Mouse (Mus musculus) ES-E14 (cell line): Measurements from ENCODE around the gene Hoxc5. TPM values are rescaled to one million over a fixed set of nuclear protein-coding genes. Genes with fewer than 3 reads are reported as not detected.

Experiments used
- DNase-seq: peaks from one replicate; pipeline ENCODE4 v3.0.0-alpha.2; 2013; ENCODE audit warnings: low read depth, low spot score
- H3K27ac ChIP-seq: 2 replicates; pipeline ENCODE4 v1.5.1; 2012; ENCODE audit warnings: low read depth, mild to moderate bottlenecking, low read length, moderate library complexity, mixed read lengths; ENCODE audit not compliant: poor library complexity, insufficient read depth, severe bottlenecking
- H3K36me3 ChIP-seq: 2 replicates; pipeline ENCODE4 v1.6.1; 2012; ENCODE audit warnings: mild to moderate bottlenecking, low read length, moderate library complexity, mixed read lengths; ENCODE audit not compliant: control insufficient read depth, poor library complexity, insufficient read depth, severe bottlenecking
- H3K4me1 ChIP-seq, 2 experiments: fragments of 150-350 bp in 1 of 2; sonication (generic) in 1 of 2; 2 replicates each; pipeline ENCODE4 v1.6.1; 2012; ENCODE audit warnings: low read length in 2 of 2, mild to moderate bottlenecking in 1 of 2, mixed read lengths in 1 of 2; ENCODE audit not compliant: control insufficient read depth in 2 of 2, insufficient read depth in 2 of 2, poor library complexity in 1 of 2
- H3K4me3 ChIP-seq, 2 experiments: fragments of 150-350 bp in 1 of 2; sonication (generic) in 1 of 2; 2 replicates each; pipeline ENCODE4 v1.5.1; 2012; ENCODE audit warnings: low read length in 2 of 2, low read depth in 1 of 2, mild to moderate bottlenecking in 1 of 2, mixed read lengths in 1 of 2; ENCODE audit not compliant: insufficient read depth in 1 of 2, poor library complexity in 1 of 2, severe bottlenecking in 1 of 2
- H3K9ac ChIP-seq: 2 replicates; pipeline ENCODE4 v1.6.1; 2012; ENCODE audit warnings: low read depth, mild to moderate bottlenecking, low read length, mixed read lengths; ENCODE audit not compliant: poor library complexity, insufficient read depth, severe bottlenecking
- H3K9me3 ChIP-seq: fragments of 150-350 bp; sonication (generic); 2 replicates; pipeline ENCODE4 v1.6.1; 2012; ENCODE audit warnings: low read depth, mild to moderate bottlenecking, low read length; ENCODE audit not compliant: control insufficient read depth, insufficient read depth
- CHD2 ChIP-seq: IDR thresholded peaks from 2 replicates; pipeline ENCODE4 v1.6.1; 2014; ENCODE audit warnings: mild to moderate bottlenecking, low read depth, low read length, inconsistent platforms
- HCFC1 ChIP-seq: IDR thresholded peaks from 2 replicates; pipeline ENCODE4 v1.6.1; 2012; ENCODE audit warnings: low read length, inconsistent platforms, borderline replicate concordance; ENCODE audit not compliant: insufficient read depth
- MAFK ChIP-seq: IDR thresholded peaks from 2 replicates; pipeline ENCODE4 v1.6.1; 2014; ENCODE audit warnings: mild to moderate bottlenecking, low read depth, low read length, inconsistent platforms; ENCODE audit not compliant: insufficient read depth
- ZC3H11A ChIP-seq: IDR thresholded peaks from 2 replicates; pipeline ENCODE4 v1.6.1; 2012; ENCODE audit warnings: low read depth, mild to moderate bottlenecking, inconsistent platforms, low read length, borderline replicate concordance
- ZNF384 ChIP-seq: IDR thresholded peaks from 2 replicates; pipeline ENCODE4 v1.6.1; 2012; ENCODE audit warnings: low read depth, low read length, inconsistent platforms
- in situ Hi-C, 2 experiments: fragments of 600-800 bp; cut with MboI; formaldehyde crosslinking; loops; one replicate each; pipeline ENCODE4 v1.15.1; 2025; ENCODE audit warnings: low sequenced_read_pairs in 2 of 2, inconsistent platforms in 1 of 2; ENCODE audit not compliant: unreplicated experiment in 2 of 2
- total RNA-seq: library from RNA; depleted of rRNA; stranded (reverse); fragments of 300-350 nt; gene quantifications from 2 replicates; pipeline ENCODE4 v1.2.3, GENCODE M21; 2012

The Hoxc5 gene
- total RNA-seq, 1 experiment: 0.22 TPM

- in situ Hi-C loops: no loop called here
- no peaks in the 10 kb centered on the region for H3K9me3 ChIP-seq
- TF ChIP-seq CHD2 (no peak), ZC3H11A (no peak), ZNF384 (no peak), HCFC1 (no peak)
- H3K4me1 ChIP-seq: peaks cover 0 to 3% of the 10 kb centered on the region in 2 experiments; a peak in 1 of 4 replicates
- peak overlapping the region; percentile 7 to 25; a peak in 2 of 4 replicates for H3K4me3 ChIP-seq
- no peak overlapping the region; the same call in 1 of the 2 replicates for H3K9ac ChIP-seq
- H3K27ac ChIP-seq: no peak overlapping the region
- no peak for DNase-seq
- no peaks in the 10 kb centered on the region for H3K36me3 ChIP-seq
Measured at GRCm38 (mm10) chr15:103000501-103000901, 33.3 kb downstream of the Hoxc5 start.

DNA sequence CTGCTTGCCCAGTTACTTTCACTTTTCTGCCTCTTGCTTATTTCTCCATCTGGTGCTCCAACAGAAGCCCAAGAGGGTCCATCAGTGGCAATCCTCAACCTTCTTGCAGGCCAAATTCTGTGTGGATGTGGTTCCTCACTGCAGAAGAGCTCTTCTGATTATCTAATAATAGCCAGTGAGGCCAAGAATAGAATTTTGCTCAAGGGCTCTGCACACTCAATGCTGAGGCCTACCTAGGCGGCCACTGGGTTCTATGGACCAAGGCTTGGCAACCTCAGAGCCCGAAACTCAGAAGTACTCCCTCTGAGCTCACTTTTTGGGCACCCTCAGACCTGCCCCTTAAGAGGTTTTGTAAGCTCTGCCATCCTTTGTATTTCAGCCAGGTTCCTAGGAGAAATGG lies 34.1 kb downstream of the Hoxc5 start:
- Histone ChIP-seq H3K4me1 (peaks cover 0 to 3% of the 10 kb centered on the region in 2 experiments; a peak in 1 of 4 replicates), H3K4me3 (no peak overlapping the region), H3K9me3 (no peaks in the 10 kb centered on the region), H3K27ac (no peak overlapping the region), H3K9ac (no peak overlapping the region), H3K36me3 (no peaks in the 10 kb centered on the region)
- in situ Hi-C loops: no loop called here
- DNase-seq: no peak
- no peak for TF ChIP-seq ZC3H11A
- TF ChIP-seq CHD2: no peak
- no peak for TF ChIP-seq HCFC1
- TF ChIP-seq ZNF384: no peak
- TF ChIP-seq MAFK: no peak

DNA sequence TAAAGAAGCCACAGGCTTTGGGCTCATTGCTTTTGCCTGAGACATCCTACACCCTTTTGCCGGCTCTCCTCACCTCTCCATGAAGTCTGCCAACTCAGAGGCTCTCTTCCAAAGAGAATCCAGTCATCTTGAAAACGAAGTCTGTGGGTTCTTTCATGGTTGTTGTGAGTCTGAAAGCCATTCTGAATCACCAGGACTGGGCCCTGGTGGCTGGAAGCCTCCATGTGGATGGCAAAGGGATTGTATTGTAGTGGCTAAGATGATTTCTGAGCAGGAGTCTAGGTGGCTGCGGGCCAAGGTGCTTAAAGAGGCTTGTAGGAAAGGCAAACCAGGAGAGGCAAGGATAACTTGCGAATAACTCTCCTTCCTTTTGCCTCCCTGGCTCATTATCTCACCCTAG lies 34.9 kb downstream of the Hoxc5 start:
- Histone ChIP-seq H3K36me3 (no peaks in the 10 kb centered on the region), H3K27ac (no peak overlapping the region), H3K9me3 (no peaks in the 10 kb centered on the region), H3K4me3 (no peak overlapping the region), H3K4me1 (peaks cover 0 to 3% of the 10 kb centered on the region in 2 experiments; a peak in 1 of 4 replicates), H3K9ac (no peak overlapping the region)
- DNase-seq: no peak
- TF ChIP-seq MAFK (no peak), HCFC1 (no peak), ZC3H11A (no peak), ZNF384 (no peak), CHD2 (no peak)
- in situ Hi-C loops: no loop called here

GRCm38 (mm10) chr15:103002821-103003448 lies 35.7 kb downstream of the Hoxc5 start:
- no peaks in the 10 kb centered on the region for H3K36me3 ChIP-seq
- no peak overlapping the region for H3K27ac ChIP-seq
- DNase-seq: no peak
- H3K9me3 ChIP-seq: no peaks in the 10 kb centered on the region
- no peak overlapping the region for H3K4me3 ChIP-seq
- TF ChIP-seq MAFK (no peak), CHD2 (no peak), ZNF384 (no peak), ZC3H11A (no peak), HCFC1 (no peak)
- in situ Hi-C loops: no loop called here
- H3K4me1 ChIP-seq: peaks cover 0 to 3% of the 10 kb centered on the region in 2 experiments; a peak in 1 of 4 replicates
- H3K9ac ChIP-seq: no peak overlapping the region

GRCm38 (mm10) chr15:103005308-103005707 lies 38.1 kb downstream of the Hoxc5 start:
- no peak for DNase-seq
- Histone ChIP-seq H3K36me3 (no peaks in the 10 kb centered on the region), H3K9me3 (no peaks in the 10 kb centered on the region), H3K4me1 (no peaks in the 10 kb centered on the region), H3K27ac (no peak overlapping the region), H3K9ac (no peak overlapping the region), H3K4me3 (no peak overlapping the region)
- TF ChIP-seq ZNF384: no peak
- no peak for TF ChIP-seq ZC3H11A
- no peak for TF ChIP-seq MAFK
- no peak for TF ChIP-seq HCFC1
- TF ChIP-seq CHD2: no peak
- in situ Hi-C loops: no loop called here
